Mouse (Mus musculus) lung, embryonic 15.5 days (tissue): ENCODE results near the gene Rph3a. TPM values are rescaled to one million over a fixed set of nuclear protein-coding genes. Genes with fewer than 3 reads are reported as not detected.

Source experiments
- ATAC-seq: fragments of 200-750 bp; cut with Nextera tagmentation; 2 replicates; pipeline ENCODE4 v1.8.0; 2017; ENCODE audit warnings: moderate number of reproducible peaks, borderline replicate concordance; ENCODE audit not compliant: low FRiP score, low TSS enrichment; ENCODE audit errors: extremely low read depth
- H3K27ac ChIP-seq: fragments of 300-500 bp; sonication (generic); 2 replicates; pipeline ENCODE4 v1.5.1; 2015; ENCODE audit warnings: moderate library complexity, mild to moderate bottlenecking, inconsistent platforms
- H3K27me3 ChIP-seq: fragments of 300-500 bp; sonication (generic); 2 replicates; pipeline ENCODE4 v1.6.1; 2015; ENCODE audit warnings: inconsistent platforms
- H3K36me3 ChIP-seq: fragments of 300-500 bp; sonication (generic); 2 replicates; pipeline ENCODE4 v1.6.1; 2015; ENCODE audit warnings: inconsistent platforms
- H3K4me1 ChIP-seq: fragments of 300-500 bp; sonication (generic); 2 replicates; pipeline ENCODE4 v1.6.1; 2015; ENCODE audit warnings: inconsistent platforms
- H3K4me2 ChIP-seq: fragments of 300-500 bp; sonication (generic); 2 replicates; pipeline ENCODE4 v1.6.1; 2015; ENCODE audit warnings: inconsistent platforms, mild to moderate bottlenecking, moderate library complexity
- H3K4me3 ChIP-seq: fragments of 300-500 bp; sonication (generic); 2 replicates; pipeline ENCODE4 v1.5.1; 2015; ENCODE audit warnings: mild to moderate bottlenecking, inconsistent platforms
- H3K9ac ChIP-seq: fragments of 300-500 bp; sonication (generic); 2 replicates; pipeline ENCODE4 v1.6.1; 2015; ENCODE audit warnings: inconsistent platforms
- H3K9me3 ChIP-seq: fragments of 300-500 bp; sonication (generic); 2 replicates; pipeline ENCODE4 v1.6.1; 2016; ENCODE audit warnings: inconsistent platforms
- WGBS: fragments of 180-500 bp; shearing (Covaris S2); methylation state at CpG from one replicate; pipeline ENCODE4 v1.1.7; 2015; 5-methylcytosine and 5-hydroxymethylcytosine counted together
- polyA plus RNA-seq: library from polyadenylated mRNA; unstranded; fragments of >200 nt; fragmentation: Nextera tagmentation; extraction: Ambion mirVana; gene quantifications from 2 replicates; pipeline ENCODE4 v1.2.1, GENCODE M21; 2015

The Rph3a gene
- polyA plus RNA-seq, 1 experiment from 2014 or later: 0.07 TPM

DNA sequence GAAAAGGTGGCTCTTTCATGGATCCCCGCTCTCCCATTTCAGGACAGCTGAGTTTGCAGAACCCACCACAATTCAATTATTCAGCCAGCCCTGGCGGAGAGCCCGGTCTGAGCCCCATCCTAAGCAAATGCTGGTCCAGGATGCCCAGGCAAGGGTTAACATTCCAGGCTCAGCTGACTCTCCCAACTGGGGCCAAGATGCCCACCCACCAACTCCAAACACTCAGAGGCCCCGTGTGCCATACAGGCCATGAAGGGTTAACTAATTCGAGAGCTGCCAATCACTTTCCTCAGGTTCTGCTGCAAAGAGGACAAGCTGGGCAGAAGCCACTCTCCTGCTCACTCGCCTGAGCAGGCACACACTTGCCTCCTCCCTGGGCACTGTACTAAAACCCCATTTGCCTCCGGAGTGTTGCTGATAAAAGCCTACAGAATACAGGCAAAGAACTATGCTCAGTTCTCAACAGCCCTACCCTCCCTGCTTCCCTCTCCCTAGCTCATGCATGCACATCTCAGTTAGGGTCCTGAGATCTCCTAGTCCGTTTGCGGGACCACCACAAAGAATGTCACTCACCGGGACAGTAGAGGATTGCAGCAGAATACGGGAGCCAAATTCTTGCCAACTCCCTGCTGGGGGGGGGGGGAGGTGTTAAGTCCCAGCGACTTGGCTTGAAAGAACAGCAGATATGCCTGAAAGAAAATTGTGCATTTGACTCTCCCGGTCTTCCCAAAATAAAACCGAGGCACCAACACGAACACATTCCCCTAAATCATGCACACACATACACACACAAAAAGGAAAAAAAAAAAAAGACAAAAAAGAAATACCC, 1.3 kb downstream of the Rph3a start:
- H3K4me1 ChIP-seq: no peaks in the 10 kb centered on the region
- no peak overlapping the region for H3K4me2 ChIP-seq
- H3K4me3 ChIP-seq: no peak overlapping the region
- no peaks in the 10 kb centered on the region for H3K9me3 ChIP-seq
- H3K27me3 ChIP-seq: peaks cover 9% of the 10 kb centered on the region
- H3K27ac ChIP-seq: no peak overlapping the region
- no peak for ATAC-seq
- H3K9ac ChIP-seq: no peak overlapping the region
- WGBS: 16% methylated on average over 15 of the region's 15 CpGs
- H3K36me3 ChIP-seq: no peaks in the 10 kb centered on the region

GRCm38 (mm10) chr5:121007563-121007962, 2.3 kb downstream of the Rph3a start:
- H3K9ac ChIP-seq: no peak overlapping the region
- H3K9me3 ChIP-seq: no peaks in the 10 kb centered on the region
- H3K27ac ChIP-seq: no peak overlapping the region
- peaks cover 9% of the 10 kb centered on the region for H3K27me3 ChIP-seq
- no peak overlapping the region for H3K4me3 ChIP-seq
- ATAC-seq: no peak
- no peaks in the 10 kb centered on the region for H3K4me1 ChIP-seq
- H3K36me3 ChIP-seq: no peaks in the 10 kb centered on the region
- no peak overlapping the region for H3K4me2 ChIP-seq
- 70% methylated on average over 3 of the region's 3 CpGs for WGBS

DNA sequence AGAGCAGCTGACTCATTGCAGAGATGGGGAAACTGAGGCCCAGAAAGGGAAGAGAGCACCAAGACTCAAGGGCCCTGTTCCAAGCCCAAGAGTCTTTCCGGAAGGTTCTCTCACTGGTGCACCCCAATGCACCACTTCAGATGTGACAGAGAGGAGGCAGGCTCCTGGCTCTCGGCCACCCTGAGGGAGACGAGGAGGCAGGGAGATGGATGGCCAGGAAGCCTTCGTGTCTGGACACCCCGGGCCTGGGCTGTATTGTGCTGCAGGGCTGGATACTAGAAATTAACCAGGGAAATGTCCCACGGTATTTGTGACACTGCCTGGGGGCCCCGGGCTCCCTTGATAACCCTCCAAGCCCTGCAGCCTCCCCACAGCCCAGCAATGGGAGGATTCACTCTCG, 2.8 kb downstream of the Rph3a start:
- Histone ChIP-seq H3K4me1 (no peaks in the 10 kb centered on the region), H3K27ac (no peak overlapping the region), H3K9ac (no peak overlapping the region), H3K9me3 (no peaks in the 10 kb centered on the region), H3K36me3 (no peaks in the 10 kb centered on the region), H3K27me3 (peaks cover 9% of the 10 kb centered on the region), H3K4me2 (no peak overlapping the region), H3K4me3 (no peak overlapping the region)
- no peak for ATAC-seq
- WGBS: 65% methylated on average over 8 of the region's 8 CpGs

GRCm38 (mm10) chr5:121006176-121006575, 3.7 kb downstream of the Rph3a start:
- no peak for ATAC-seq
- H3K4me3 ChIP-seq: no peak overlapping the region
- peaks cover 9% of the 10 kb centered on the region for H3K27me3 ChIP-seq
- no peak overlapping the region for H3K9ac ChIP-seq
- no peaks in the 10 kb centered on the region for H3K9me3 ChIP-seq
- no peaks in the 10 kb centered on the region for H3K36me3 ChIP-seq
- WGBS: 35% methylated on average over 3 of the region's 4 CpGs
- H3K4me1 ChIP-seq: no peaks in the 10 kb centered on the region
- no peak overlapping the region for H3K27ac ChIP-seq
- H3K4me2 ChIP-seq: no peak overlapping the region

GRCm38 (mm10) chr5:121003781-121004180, 6.1 kb downstream of the Rph3a start:
- no peak overlapping the region for H3K27ac ChIP-seq
- no peak overlapping the region for H3K9ac ChIP-seq
- no peaks in the 10 kb centered on the region for H3K9me3 ChIP-seq
- WGBS: 31% methylated on average over 17 of the region's 17 CpGs
- peaks cover 5% of the 10 kb centered on the region for H3K27me3 ChIP-seq
- no peak overlapping the region for H3K4me2 ChIP-seq
- H3K4me1 ChIP-seq: no peaks in the 10 kb centered on the region
- no peak overlapping the region for H3K4me3 ChIP-seq
- no peaks in the 10 kb centered on the region for H3K36me3 ChIP-seq
- ATAC-seq: no peak

- no peak for ATAC-seq
- no peaks in the 10 kb centered on the region for H3K9me3 ChIP-seq
- no peak overlapping the region for H3K4me2 ChIP-seq
- H3K4me1 ChIP-seq: no peaks in the 10 kb centered on the region
- no peaks in the 10 kb centered on the region for H3K27me3 ChIP-seq
- H3K27ac ChIP-seq: no peak overlapping the region
- H3K9ac ChIP-seq: no peak overlapping the region
- 35% methylated on average over 12 of the region's 12 CpGs for WGBS
- no peak overlapping the region for H3K4me3 ChIP-seq
- H3K36me3 ChIP-seq: no peaks in the 10 kb centered on the region
These were observed 10.3 kb downstream of the Rph3a start for GRCm38 (mm10) chr5:120999573-120999972.

DNA sequence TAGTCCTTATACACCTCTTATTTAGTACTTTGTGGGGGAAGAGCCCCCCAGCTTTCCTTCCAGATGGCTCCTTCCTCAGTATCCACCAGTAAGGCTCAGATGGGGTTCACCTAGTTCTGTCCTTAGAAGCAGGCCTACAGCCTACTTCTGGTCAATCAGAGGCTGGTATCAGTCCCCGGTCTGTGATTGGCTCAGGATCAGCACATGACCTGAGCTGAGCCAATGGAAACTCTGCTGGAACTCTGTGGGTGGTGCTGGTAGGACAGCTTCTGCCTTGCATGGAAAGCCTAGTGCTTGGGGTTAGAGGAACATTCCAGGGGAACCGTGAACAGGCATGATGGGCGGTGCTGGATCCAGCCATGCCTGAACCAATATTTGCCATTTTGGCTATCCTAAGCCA, 21.5 kb downstream of the Rph3a start:
- Histone ChIP-seq H3K4me3 (no peak overlapping the region), H3K4me1 (no peaks in the 10 kb centered on the region), H3K9me3 (no peaks in the 10 kb centered on the region), H3K9ac (no peak overlapping the region), H3K27me3 (no peaks in the 10 kb centered on the region), H3K27ac (no peak overlapping the region), H3K4me2 (no peak overlapping the region), H3K36me3 (no peaks in the 10 kb centered on the region)
- 83% methylated on average over 3 of the region's 3 CpGs for WGBS
- ATAC-seq: no peak

- H3K36me3 ChIP-seq: no peaks in the 10 kb centered on the region
- no peak overlapping the region for H3K27ac ChIP-seq
- H3K9ac ChIP-seq: no peak overlapping the region
- H3K4me2 ChIP-seq: no peak overlapping the region
- no peaks in the 10 kb centered on the region for H3K27me3 ChIP-seq
- no peak for ATAC-seq
- 86% methylated on average over 1 of the region's 1 CpGs for WGBS
- H3K4me3 ChIP-seq: no peak overlapping the region
- no peaks in the 10 kb centered on the region for H3K9me3 ChIP-seq
- H3K4me1 ChIP-seq: no peaks in the 10 kb centered on the region
These were observed 26.9 kb downstream of the Rph3a start for GRCm38 (mm10) chr5:120983029-120983428.

GRCm38 (mm10) chr5:120981211-120981610, 28.7 kb downstream of the Rph3a start:
- WGBS: 92% methylated on average over 11 of the region's 11 CpGs
- H3K4me2 ChIP-seq: no peak overlapping the region
- no peaks in the 10 kb centered on the region for H3K36me3 ChIP-seq
- H3K9ac ChIP-seq: no peak overlapping the region
- no peak overlapping the region for H3K4me3 ChIP-seq
- H3K27ac ChIP-seq: no peak overlapping the region
- no peaks in the 10 kb centered on the region for H3K27me3 ChIP-seq
- no peaks in the 10 kb centered on the region for H3K9me3 ChIP-seq
- ATAC-seq: no peak
- no peaks in the 10 kb centered on the region for H3K4me1 ChIP-seq

- Histone ChIP-seq H3K27me3 (no peaks in the 10 kb centered on the region), H3K9ac (no peak overlapping the region), H3K36me3 (no peaks in the 10 kb centered on the region), H3K9me3 (no peaks in the 10 kb centered on the region), H3K4me1 (no peaks in the 10 kb centered on the region), H3K4me2 (no peak overlapping the region), H3K27ac (no peak overlapping the region), H3K4me3 (no peak overlapping the region)
- 74% methylated on average over 2 of the region's 2 CpGs for WGBS
- no peak for ATAC-seq
These were observed 29.8 kb downstream of the Rph3a start for GRCm38 (mm10) chr5:120980116-120980515.

- Histone ChIP-seq H3K4me2 (no peak overlapping the region), H3K36me3 (no peaks in the 10 kb centered on the region), H3K9ac (no peak overlapping the region), H3K4me1 (no peaks in the 10 kb centered on the region), H3K4me3 (no peak overlapping the region), H3K9me3 (no peaks in the 10 kb centered on the region), H3K27me3 (no peaks in the 10 kb centered on the region), H3K27ac (no peak overlapping the region)
- 48% methylated on average over 3 of the region's 3 CpGs for WGBS
- no peak for ATAC-seq
These were observed 33.8 kb downstream of the Rph3a start for GRCm38 (mm10) chr5:120976138-120976537.

- no peaks in the 10 kb centered on the region for H3K27me3 ChIP-seq
- H3K9ac ChIP-seq: no peak overlapping the region
- no peak overlapping the region for H3K27ac ChIP-seq
- H3K36me3 ChIP-seq: no peaks in the 10 kb centered on the region
- H3K9me3 ChIP-seq: no peaks in the 10 kb centered on the region
- no peak for ATAC-seq
- 42% methylated on average over 8 of the region's 8 CpGs for WGBS
- no peak overlapping the region for H3K4me2 ChIP-seq
- H3K4me1 ChIP-seq: no peaks in the 10 kb centered on the region
- no peak overlapping the region for H3K4me3 ChIP-seq
These were observed 35.4 kb downstream of the Rph3a start for GRCm38 (mm10) chr5:120974522-120974921.

GRCm38 (mm10) chr5:120972278-120972677, 37.6 kb downstream of the Rph3a start:
- no peak overlapping the region for H3K9ac ChIP-seq
- 67% methylated on average over 6 of the region's 6 CpGs for WGBS
- H3K4me3 ChIP-seq: no peak overlapping the region
- H3K9me3 ChIP-seq: no peaks in the 10 kb centered on the region
- H3K27ac ChIP-seq: no peak overlapping the region
- no peaks in the 10 kb centered on the region for H3K36me3 ChIP-seq
- H3K4me2 ChIP-seq: no peak overlapping the region
- no peak for ATAC-seq
- no peaks in the 10 kb centered on the region for H3K27me3 ChIP-seq
- H3K4me1 ChIP-seq: no peaks in the 10 kb centered on the region
